Comparison of ENCODE assay signal across 15 mouse cellular contexts in genomic region chr1:143727701-143728445, GRCm38 (mm10).
"Had no signal": no experiment of that assay in that cellular context is flagged by ENCODE, and none has a peak within 500 bp of the region (broad histone marks: within the 10 kb centered on the region; RNA-seq: fewer than 3 reads in every experiment).

No protein-coding gene starts in this region.

- ATAC-seq: liver, embryonic 12.5 days had no signal

- H3K36me3 ChIP-seq: limb, embryonic 10.5 days; liver, embryonic 12.5 days; midbrain, embryonic 10.5 days had no signal

- H3K9ac ChIP-seq: liver, embryonic 12.5 days; lung, embryonic 14.5 days had no signal

- DNase-seq: kidney, adult 9 months; kidney, postnatal 10 days; kidney, postnatal 4 days; lung, embryonic 14.5 days; lung, postnatal 10 days; lung, postnatal 4 days; midbrain, embryonic 14.5 days; right cerebral cortex, postnatal 4 days; spleen, adult 18-20 months; thymus, postnatal 36 days had no signal

- H3K27ac ChIP-seq: layer of hippocampus, adult 2 months; limb, embryonic 10.5 days; liver, embryonic 12.5 days; midbrain, embryonic 10.5 days had no signal

- H3K4me1 ChIP-seq: limb, embryonic 10.5 days; midbrain, embryonic 10.5 days had no signal

- H3K27me3 ChIP-seq: liver, embryonic 12.5 days had no signal

- H3K9me3 ChIP-seq: limb, embryonic 10.5 days; liver, embryonic 12.5 days; midbrain, embryonic 10.5 days had no signal

- H3K4me2 ChIP-seq: liver, embryonic 12.5 days; lung, embryonic 14.5 days had no signal

- H3K4me3 ChIP-seq: layer of hippocampus, adult 2 months; limb, embryonic 10.5 days; liver, embryonic 12.5 days; midbrain, embryonic 10.5 days; myocyte had no signal
